Mouse (Mus musculus) layer of hippocampus, adult 8-10 months (tissue): ENCODE measurements around the gene Samd1. TPM values are rescaled to one million over a fixed set of nuclear protein-coding genes. Genes with fewer than 3 reads are reported as not detected.

ENCODE experiments used
- DNase-seq, 2 experiments: peaks; one replicate each; pipeline ENCODE4 v3.0.0; 2022; ENCODE audit warnings: low spot score in 2 of 2
- microRNA-seq, 2 experiments: library from miRNA; unstranded; fragments of <30 nt; microRNA quantifications; one replicate each; pipeline ENCODE4 v1.2.0; 2022
- total RNA-seq, 4 experiments: library from RNA; stranded (reverse); gene quantifications; 2 replicates each; pipeline ENCODE4 v1.2.4; 2022

The Samd1 gene
- total RNA-seq, 4 experiments from 2014 or later = 37.6 to 42.8 (median 40.0) TPM

- no peak for DNase-seq
These were observed 49.0 kb downstream of the Samd1 start for GRCm38 (mm10) chr8:84046505-84046904.

GRCm38 (mm10) chr8:84048171-84048570 lies 50.7 kb downstream of the Samd1 start:
- no peak for DNase-seq

Small RNA genes within 50 kb of the gene (microRNA-seq; reads per million reads assigned to microRNA genes)
- gene Mir1199 (0.64 to 0.76 reads per million in 2 experiments), gene Mir8111 (7.3 to 8.3 reads per million in 2 experiments)

Other genes starting within 250 kb of the Samd1 start
- 100 to 1,000 TPM; 287 to 307 (median 299) TPM for gene Adgrl1, start 97.6 kb upstream of the Samd1 start, total RNA-seq
- gene Gm10644, start 42.5 kb upstream of the Samd1 start, total RNA-seq = 1 to 10 TPM in 1 of 4 experiments, under 1 TPM in 3; 0.22 to 1.1 (median 0.66) TPM
- gene Asf1b, start 42.2 kb upstream of the Samd1 start, total RNA-seq = 1 to 10 TPM in 1 of 4 experiments, under 1 TPM in 3; 0.63 to 1.1 (median 0.75) TPM
- gene Prkaca, start 24.7 kb upstream of the Samd1 start, total RNA-seq = 100 to 1,000 TPM; 246 to 260 (median 252) TPM
- under 1 TPM in 1 of 4 experiments, not detected in 3; 0.39 TPM for gene 1700067K01Rik, start 3.8 kb downstream of the Samd1 start, total RNA-seq
- 1 to 10 TPM; 1.0 to 2.3 (median 1.5) TPM for gene 2210011C24Rik, start 14.5 kb downstream of the Samd1 start, total RNA-seq
- gene Palm3, start 23.8 kb downstream of the Samd1 start, total RNA-seq = 1 to 10 TPM; 3.3 to 5.0 (median 4.2) TPM
- gene Il27ra, start 44.9 kb downstream of the Samd1 start, total RNA-seq = 1 to 10 TPM; 1.5 to 2.7 (median 1.8) TPM
- not detected for gene Rln3, start 47.3 kb downstream of the Samd1 start, total RNA-seq
- gene Gm10643, start 67.5 kb downstream of the Samd1 start, total RNA-seq = 1 to 10 TPM; 3.4 to 7.1 (median 5.4) TPM
- gene Rfx1, start 69.2 kb downstream of the Samd1 start, total RNA-seq = 10 to 100 TPM; 24.6 to 34.1 (median 28.3) TPM
- gene Dcaf15, start 107.1 kb downstream of the Samd1 start, total RNA-seq = 10 to 100 TPM; 18.9 to 21.6 (median 19.3) TPM
- not detected for gene Podnl1, start 128.3 kb downstream of the Samd1 start, total RNA-seq
- gene Cc2d1a, start 150.3 kb downstream of the Samd1 start, total RNA-seq = 10 to 100 TPM; 54.1 to 61.7 (median 57.8) TPM
- 1 to 10 TPM; 2.1 to 3.5 (median 2.6) TPM for gene 4930432K21Rik, start 150.4 kb downstream of the Samd1 start, total RNA-seq
- 1 to 10 TPM; 1.0 to 3.7 (median 2.8) TPM for gene Nanos3, start 187.5 kb downstream of the Samd1 start, total RNA-seq
- 10 to 100 TPM; 15.1 to 17.6 (median 16.6) TPM for gene Zswim4, start 239.4 kb downstream of the Samd1 start, total RNA-seq